Comparison of ENCODE assay signal across 1 mouse cellular context in the genomic region with DNA sequence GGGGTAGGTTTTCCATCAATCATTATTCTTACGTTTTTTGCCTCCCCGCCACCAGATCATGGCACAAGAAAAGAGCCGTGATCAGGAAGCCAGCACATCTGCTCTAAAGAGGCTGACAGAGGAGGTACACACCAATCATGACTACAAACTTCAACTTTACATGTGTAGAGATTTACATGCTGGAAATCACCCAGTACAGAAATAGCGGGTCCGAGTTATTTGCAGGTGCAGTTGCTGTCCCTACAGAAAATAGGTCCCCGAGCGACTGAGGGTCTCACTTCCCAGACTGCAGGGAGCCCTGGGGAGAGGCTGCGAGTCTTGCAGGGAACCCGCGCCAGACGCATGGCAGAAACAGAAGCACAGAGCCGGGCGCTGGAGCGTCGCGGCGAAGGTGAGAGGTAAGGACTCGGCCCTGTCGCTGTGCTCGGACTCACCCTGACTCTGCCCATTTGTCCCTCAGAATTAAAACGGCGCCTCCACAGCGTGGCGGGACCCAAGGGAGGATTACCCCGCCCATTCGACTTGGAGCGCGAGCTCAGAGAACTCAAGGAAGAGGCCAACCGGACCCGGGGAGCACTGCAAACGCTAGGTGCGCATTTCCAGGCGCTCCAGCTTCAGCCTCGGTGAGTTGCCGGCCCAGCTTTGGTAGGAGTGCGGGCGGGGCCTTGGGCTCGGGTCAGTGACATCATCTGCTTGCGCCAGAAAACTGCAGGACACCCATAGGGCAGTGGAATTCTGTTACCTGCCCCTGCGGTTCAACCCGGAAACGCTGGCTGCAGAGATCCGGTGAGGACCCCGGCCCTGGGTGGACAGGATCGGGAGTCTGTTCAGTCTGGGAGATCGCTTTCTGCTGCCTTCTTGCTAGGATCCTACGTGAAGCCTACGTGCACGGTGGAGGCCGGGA.
A peak's percentile ranks its signal among the peaks of the same experiment; 100 is the strongest.
TF ChIP-seq lines count a peak whose summit lies in the region.

No protein-coding gene starts in this region.

TF ChIP-seq in MEL, 35 proteins besides CTCF, POLR2A, EP300 and RAD21:
- TF ChIP-seq NRF1 (IDR thresholded peaks at IDR 0.05; ENCODE audit: insufficient read depth, low read depth, low read length, poor library complexity, severe bottlenecking) (peak; percentile 45; the same call in 1 of the 2 replicates), SIN3A (IDR thresholded peaks at IDR 0.05; ENCODE audit: low read length) (peak; percentile 95), TBP (IDR thresholded peaks at IDR 0.05; ENCODE audit: low read depth, low read length) (peak; percentile 58), TAL1 (IDR thresholded peaks at IDR 0.05; ENCODE audit: low read length) (no peak), MAZ (IDR thresholded peaks at IDR 0.05; ENCODE audit: low read depth, low read length) (peak; percentile 94; the same call in 1 of the 2 replicates), GABPA (IDR thresholded peaks at IDR 0.05; ENCODE audit: low read depth, low read length) (no peak), ELF1 (IDR thresholded peaks at IDR 0.05; ENCODE audit: low read depth, low read length) (peak; percentile 93), POLR2AphosphoS5 (IDR thresholded peaks at IDR 0.05; ENCODE audit: borderline replicate concordance, low read depth, low read length) (no peak), GATA1 (IDR thresholded peaks at IDR 0.05; ENCODE audit: low read depth, low read length) (no peak), UBTF (IDR thresholded peaks at IDR 0.05; ENCODE audit: borderline replicate concordance, insufficient read depth, low read depth, low read length) (no peak), KAT2A (conservative IDR thresholded peaks at IDR 0.05; ENCODE audit: low read depth, low read length) (no peak; the same call in 1 of the 2 replicates), MAX (IDR thresholded peaks at IDR 0.05; ENCODE audit: low read length) (peak; percentile 42), ZC3H11A (IDR thresholded peaks at IDR 0.05; ENCODE audit: low read depth, low read length) (no peak), MYB (IDR thresholded peaks at IDR 0.05; ENCODE audit: low read depth, low read length) (no peak), JUND (IDR thresholded peaks at IDR 0.05; ENCODE audit: low read depth, low read length) (no peak), CHD2 (IDR thresholded peaks at IDR 0.05; ENCODE audit: low read length) (no peak), POLR2AphosphoS2 (IDR thresholded peaks at IDR 0.05; ENCODE audit: low read length) (peak; percentile 66; the same call in 1 of the 2 replicates), ZMIZ1 (IDR thresholded peaks at IDR 0.05; ENCODE audit: low read depth, low read length) (peak; percentile 70; the same call in 1 of the 2 replicates), CHD1 (IDR thresholded peaks at IDR 0.05; ENCODE audit: low read depth, low read length) (no peak), MAFK (IDR thresholded peaks at IDR 0.05; ENCODE audit: borderline replicate concordance, low read depth, low read length) (no peak), RCOR1 (IDR thresholded peaks at IDR 0.05; ENCODE audit: low read depth, low read length) (no peak), MXI1 (IDR thresholded peaks at IDR 0.05; ENCODE audit: low read depth, low read length) (peak; percentile 81), HCFC1 (IDR thresholded peaks at IDR 0.05; ENCODE audit: low read depth, low read length) (peak; percentile 91), NELFE (IDR thresholded peaks at IDR 0.05; ENCODE audit: low read depth, low read length) (peak; percentile 84), ZNF384 (IDR thresholded peaks at IDR 0.05; ENCODE audit: low read depth, low read length) (no peak), MEF2A (IDR thresholded peaks at IDR 0.05; ENCODE audit: extremely low read depth, insufficient replicate concordance, low read depth, low read length, poor library complexity, severe bottlenecking) (no peak), SMC3 (IDR thresholded peaks at IDR 0.05; ENCODE audit: low read depth, low read length) (0 out of 2 replicates have a peak, but pooled peaks have one; percentile 23), E2F4 (IDR thresholded peaks at IDR 0.05; ENCODE audit: borderline replicate concordance, low read depth, low read length) (no peak), TCF12 (IDR thresholded peaks at IDR 0.05; ENCODE audit: low read depth, low read length) (peak; percentile 60; the same call in 1 of the 2 replicates), ZKSCAN1 (IDR thresholded peaks at IDR 0.05; ENCODE audit: low read depth, low read length) (no peak), ETS1 (IDR thresholded peaks at IDR 0.05; ENCODE audit: low read depth, low read length) (no peak), MYC (IDR thresholded peaks at IDR 0.05; ENCODE audit: low read depth, low read length) (0 out of 2 replicates have a peak, but pooled peaks have one; percentile 68)
